Mouse (Mus musculus): ENCODE results near the gene Ficd. TPM values are rescaled to one million over a fixed set of nuclear protein-coding genes. Genes with fewer than 3 reads are reported as not detected.

Gene Ficd
- polyA plus RNA-seq, 1 experiment from 2014 or later, result 7.0 TPM

- no peak overlapping the region for H3K4me3 ChIP-seq (replicated peaks; ENCODE audit: low read length)
- ATAC-seq (ENCODE audit: low FRiP score), result no peak
- no peaks in the 10 kb centered on the region for H3K4me1 ChIP-seq (replicated peaks; ENCODE audit: control insufficient read depth, insufficient read depth, low read length)
- no peaks in the 10 kb centered on the region for H3K36me3 ChIP-seq (replicated peaks; ENCODE audit: control insufficient read depth, insufficient read depth)
- no peaks in the 10 kb centered on the region for H3K9me3 ChIP-seq (ENCODE audit: control insufficient read depth, low read length)
- 47% methylated on average over 6 of the region's 6 CpGs for WGBS
- no peak for DNase-seq (ENCODE audit: low spot score)
- H3K27me3 ChIP-seq (ENCODE audit: control insufficient read depth, insufficient read depth, low read length), result no peaks in the 10 kb centered on the region
- H3K4me2 ChIP-seq (replicated peaks), result no peak overlapping the region
- no peak overlapping the region for H3K27ac ChIP-seq
- H3K9ac ChIP-seq, result no peak overlapping the region
These were observed 53.0 kb downstream of the Ficd start for GRCm38 (mm10) chr5:113788645-113789044.

- Histone ChIP-seq H3K4me3 (replicated peaks; ENCODE audit: low read length) (no peak overlapping the region), H3K27me3 (ENCODE audit: control insufficient read depth, insufficient read depth, low read length) (no peaks in the 10 kb centered on the region), H3K9ac (no peak overlapping the region), H3K27ac (no peak overlapping the region), H3K36me3 (replicated peaks; ENCODE audit: control insufficient read depth, insufficient read depth) (no peaks in the 10 kb centered on the region), H3K4me1 (replicated peaks; ENCODE audit: control insufficient read depth, insufficient read depth, low read length) (no peaks in the 10 kb centered on the region), H3K9me3 (ENCODE audit: control insufficient read depth, low read length) (no peaks in the 10 kb centered on the region), H3K4me2 (replicated peaks) (no peak overlapping the region)
- 43% methylated on average over 7 of the region's 7 CpGs for WGBS
- ATAC-seq (ENCODE audit: low FRiP score), result no peak
- DNase-seq (ENCODE audit: low spot score), result no peak
These were observed 53.6 kb downstream of the Ficd start for GRCm38 (mm10) chr5:113789075-113789788.

Other genes with a start within 250 kb of the Ficd start
- 13.6 and 13.7 TPM in 2 replicates for gene Wscd2, start 245.5 kb upstream of the Ficd start, polyA plus RNA-seq (2014; fragmentation: Nextera tagmentation; extraction: Ambion mirVana)
- gene Cmklr1, start 85.4 kb upstream of the Ficd start, polyA plus RNA-seq (2014; fragmentation: Nextera tagmentation; extraction: Ambion mirVana), result 1.7 and 2.7 TPM in 2 replicates
- gene 1700069L16Rik, start 11.0 kb upstream of the Ficd start, polyA plus RNA-seq (2014; fragmentation: Nextera tagmentation; extraction: Ambion mirVana), result not detected in 2 replicates
- gene Sart3, start 36.7 kb downstream of the Ficd start, polyA plus RNA-seq (2014; fragmentation: Nextera tagmentation; extraction: Ambion mirVana), result 33.0 and 37.1 TPM in 2 replicates
- 81.5 and 92.4 TPM in 2 replicates for gene Iscu, start 36.9 kb downstream of the Ficd start, polyA plus RNA-seq (2014; fragmentation: Nextera tagmentation; extraction: Ambion mirVana)
- 4.8 and 5.0 TPM in 2 replicates for gene Tmem119, start 64.7 kb downstream of the Ficd start, polyA plus RNA-seq (2014; fragmentation: Nextera tagmentation; extraction: Ambion mirVana)
- gene Selplg, start 96.8 kb downstream of the Ficd start, polyA plus RNA-seq (2014; fragmentation: Nextera tagmentation; extraction: Ambion mirVana), result 1.6 and 2.4 TPM in 2 replicates
- gene Coro1c, start 173.0 kb downstream of the Ficd start, polyA plus RNA-seq (2014; fragmentation: Nextera tagmentation; extraction: Ambion mirVana), result 172 and 177 TPM in 2 replicates

Data from hindbrain, embryonic 14.5 days (tissue).